Mouse (Mus musculus) Patski (cell line): ENCODE measurements around the gene Sparc. TPM values are rescaled to one million over a fixed set of nuclear protein-coding genes. Genes with fewer than 3 reads are reported as not detected.
A peak's percentile ranks its signal among the peaks of the same experiment; 100 is the strongest.

ENCODE experiments used
- ATAC-seq: fragments of 100-300 bp; one replicate; pipeline ENCODE4 v1.8.0; 2021
- CTCF ChIA-PET: fragments of 350-600 bp; sonication (Branson Sonifier 250); formaldehyde crosslinking; loops from one replicate; lab custom pipeline; 2022; ENCODE audit warnings: inconsistent platforms; lab: Charles Lee
- POLR2A ChIA-PET: fragments of 350-600 bp; sonication (Branson Sonifier 250); formaldehyde crosslinking; loops from one replicate; lab custom pipeline; 2022; ENCODE audit warnings: antibody characterized with exemption, inconsistent platforms; lab: Charles Lee
- DNase-seq: peaks from one replicate; pipeline ENCODE4 v3.0.0-alpha.2; 2011; ENCODE audit warnings: low read depth, low spot score
- H3K27me3 ChIP-seq: fragments of 371-371 bp; one replicate; pipeline ENCODE4 v1.5.1; 2021
- CTCF ChIP-seq: fragments of 100-300 bp; IDR thresholded peaks from one replicate; pipeline ENCODE4 v1.5.1; 2021
- in situ Hi-C: fragments of 300-500 bp; cut with MboI; formaldehyde crosslinking; loops from 3 replicates; pipeline ENCODE4 v1.11.1; 2018; ENCODE audit warnings: low pct_unique_long_range_greater_than_20kb, mixed read lengths
- polyA plus RNA-seq: library from polyadenylated mRNA; unstranded; gene quantifications from one replicate; pipeline ENCODE4 v1.2.3, GENCODE M21; 2021

The Sparc gene
- polyA plus RNA-seq: 789 TPM

DNA sequence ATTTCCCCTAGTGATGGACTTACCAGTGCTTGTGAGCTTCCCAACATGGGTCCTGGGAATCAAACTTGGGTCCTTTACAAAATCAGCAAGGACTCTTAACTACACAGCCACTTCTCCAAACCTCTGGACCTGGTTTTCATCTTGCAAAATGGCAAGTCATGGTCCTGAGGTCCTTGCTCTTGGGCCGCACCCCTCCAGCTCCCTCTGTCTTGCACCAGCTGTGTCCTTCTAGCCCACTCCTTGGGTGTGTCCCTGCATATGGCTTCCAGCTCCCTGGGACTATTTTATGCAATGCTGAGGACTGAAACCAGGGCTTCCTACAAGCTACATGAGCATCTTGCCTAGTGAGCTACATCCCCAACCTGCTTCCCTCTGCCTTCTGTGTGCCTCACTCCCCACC, at the start of gene Sparc:
Sparc (minus strand) TSS at position 206 of the 400 bp plus-strand sequence.
- in situ Hi-C loops: no loop called here
- ChIA-PET POLR2A (interaction anchor here (1.0 kb wide), 1 partner anchor 18 kb away, joined by 4 read pairs; no protein-coding TSS in a partner anchor), CTCF (interaction anchor here (8.0 kb wide), 1 partner anchor 22 kb away, joined by 45 read pairs; no protein-coding TSS in a partner anchor)
- TF ChIP-seq CTCF: no peak
- no peak for DNase-seq
- no peaks in the 10 kb centered on the region for H3K27me3 ChIP-seq
- no peak for ATAC-seq

- in situ Hi-C loops: no loop called here
- no peak for TF ChIP-seq CTCF
- H3K27me3 ChIP-seq: no peaks in the 10 kb centered on the region
- DNase-seq: no peak
- ChIA-PET CTCF (interaction anchor here (3.7 kb wide), 1 partner anchor 11 kb away, joined by 17 read pairs; the partner anchor contains the start of gene Atox1), POLR2A (interaction anchor here (0.7 kb wide), 1 partner anchor 159 kb away, joined by 7 read pairs; no protein-coding TSS in a partner anchor)
- ATAC-seq: no peak
These were observed 48.5 kb upstream of the Sparc start for GRCm38 (mm10) chr11:55471467-55471866.

DNA sequence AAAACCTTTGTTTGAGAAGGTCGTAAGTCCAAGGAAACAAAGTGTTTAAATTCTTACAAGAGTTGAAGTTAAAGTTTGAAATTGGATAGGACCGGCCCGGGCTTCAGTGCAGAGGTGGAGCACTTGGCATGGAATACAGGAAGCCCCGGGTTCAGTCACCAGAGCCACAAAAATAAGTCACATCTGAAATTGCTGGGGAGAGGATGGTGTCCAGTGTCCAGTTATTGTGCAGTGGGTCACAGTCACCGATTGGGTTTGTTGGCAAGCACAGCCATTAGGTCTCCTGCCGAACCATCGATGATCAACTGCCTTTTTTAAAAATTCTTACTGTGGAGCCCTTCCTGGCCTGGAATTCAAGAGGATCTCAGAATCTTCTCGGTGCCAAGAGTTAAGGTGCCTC, 47.8 kb upstream of the Sparc start:
- CTCF ChIA-PET: interaction anchor here (3.7 kb wide), 1 partner anchor 10 kb away, joined by 17 read pairs; the partner anchor contains the start of gene Atox1
- no peak for ATAC-seq
- TF ChIP-seq CTCF: no peak
- no peak for DNase-seq
- in situ Hi-C loops: no loop called here
- POLR2A ChIA-PET: interaction anchor here (1.0 to 1.3 kb wide), 2 partner anchors 11 to 55 kb away, joined by 3 read pairs; no protein-coding TSS in a partner anchor
- H3K27me3 ChIP-seq: no peaks in the 10 kb centered on the region

- TF ChIP-seq CTCF: no peak
- POLR2A ChIA-PET: interaction anchor here (0.8 to 1.6 kb wide), 6 partner anchors 10 to 55 kb away, joined by 3 to 10 read pairs (median 4); partner anchors contain the start of gene Atox1
- in situ Hi-C loops: no loop called here
- no peak for DNase-seq
- CTCF ChIA-PET: interaction anchor here (1.5 to 3.7 kb wide), 2 partner anchors 10 to 28 kb away, joined by 3 to 17 read pairs; partner anchors contain the start of gene Atox1
- no peaks in the 10 kb centered on the region for H3K27me3 ChIP-seq
- ATAC-seq: no peak
These were observed 47.1 kb upstream of the Sparc start for GRCm38 (mm10) chr11:55469923-55470691.

- peak; percentile 100 for DNase-seq
- TF ChIP-seq CTCF: no peak
- in situ Hi-C loops: no loop called here
- ChIA-PET POLR2A (interaction anchor here (0.6 to 1.6 kb wide), 7 partner anchors 9 to 32 kb away, joined by 3 to 10 read pairs (median 4); partner anchors contain the start of gene Atox1), CTCF (interaction anchor here (1.5 to 3.7 kb wide), 2 partner anchors 9 to 29 kb away, joined by 3 to 17 read pairs; partner anchors contain the start of gene Atox1)
- no peaks in the 10 kb centered on the region for H3K27me3 ChIP-seq
- ATAC-seq: peak; percentile 98
These were observed 46.3 kb upstream of the Sparc start, which contains the start of gene G3bp1 for GRCm38 (mm10) chr11:55469048-55469843. Gene G3bp1, plus strand, starts transcription at chr11:55469685.

GRCm38 (mm10) chr11:55468611-55469047, 45.6 kb upstream of the Sparc start:
- DNase-seq (no peak), ATAC-seq (no peak)
- in situ Hi-C loops: no loop called here

DNA sequence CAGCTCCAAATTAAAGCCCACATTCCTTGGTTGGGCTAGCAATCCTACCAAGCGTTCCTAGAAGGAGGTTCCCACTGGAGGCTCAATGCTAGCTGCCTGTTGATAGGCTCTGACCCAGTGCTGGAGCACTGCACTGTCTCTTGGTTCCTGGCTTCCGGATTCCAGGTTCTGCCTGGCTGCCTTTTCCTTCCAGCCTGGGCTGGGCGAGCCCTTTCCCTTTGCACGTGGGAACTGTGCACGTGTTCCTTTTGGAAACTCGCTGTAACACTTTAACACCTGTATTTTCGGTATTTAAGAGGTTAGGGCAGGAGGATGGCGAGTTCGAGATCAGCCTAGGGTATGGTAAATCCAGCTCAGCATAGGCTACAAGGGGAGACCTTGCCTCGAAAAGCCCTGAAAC, 45.0 kb upstream of the Sparc start:
- in situ Hi-C loops: no loop called here
- CTCF ChIA-PET: interaction anchor here (1.6 to 3.7 kb wide), 3 partner anchors 7 to 23 kb away, joined by 4 to 17 read pairs (median 5); partner anchors contain the start of gene Atox1
- no peak for TF ChIP-seq CTCF
- POLR2A ChIA-PET: interaction anchor here (1.3 kb wide), 2 partner anchors 11 to 22 kb away, joined by 3 to 6 read pairs; no protein-coding TSS in a partner anchor
- no peak for DNase-seq
- ATAC-seq: peak; percentile 51
- H3K27me3 ChIP-seq: no peaks in the 10 kb centered on the region

More at GRCm38 (mm10) chr11:55468611-55469047, 45.6 kb upstream of the Sparc start:
- ChIA-PET CTCF (interaction anchor here (1.5 to 3.7 kb wide), 4 partner anchors 8 to 30 kb away, joined by 3 to 17 read pairs (median 4); partner anchors contain the start of gene Atox1), POLR2A (interaction anchor here (0.6 to 1.6 kb wide), 6 partner anchors 8 to 33 kb away, joined by 3 to 10 read pairs (median 4); partner anchors contain the start of gene Atox1)
- no peaks in the 10 kb centered on the region for H3K27me3 ChIP-seq
- TF ChIP-seq CTCF: no peak

DNA sequence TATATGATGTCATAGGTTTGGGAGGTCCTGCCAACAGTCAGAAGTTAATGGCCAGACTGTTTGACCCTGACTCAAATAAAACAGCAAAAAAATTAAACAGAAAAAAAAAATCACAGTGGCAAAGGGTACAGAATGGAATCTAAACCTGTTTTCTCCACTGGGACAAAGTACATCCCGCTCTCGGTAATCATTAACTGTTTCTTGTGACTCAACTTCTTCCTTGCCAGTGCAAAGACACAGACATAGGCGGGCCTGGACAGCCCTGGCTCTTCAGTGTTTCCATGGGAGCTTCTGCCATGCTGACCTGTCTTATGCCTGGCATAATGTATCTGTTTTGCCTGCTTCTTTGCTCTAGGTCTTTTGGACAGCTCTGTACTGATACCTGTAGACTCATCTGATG, 42.2 kb upstream of the Sparc start:
- H3K27me3 ChIP-seq: no peaks in the 10 kb centered on the region
- DNase-seq (peak; percentile 44), ATAC-seq (no peak)
- ChIA-PET CTCF (no interaction called here), POLR2A (interaction anchor here (1.5 kb wide), 1 partner anchor 10 kb away, joined by 3 read pairs; no protein-coding TSS in a partner anchor)
- TF ChIP-seq CTCF: no peak
- in situ Hi-C loops: no loop called here

DNA sequence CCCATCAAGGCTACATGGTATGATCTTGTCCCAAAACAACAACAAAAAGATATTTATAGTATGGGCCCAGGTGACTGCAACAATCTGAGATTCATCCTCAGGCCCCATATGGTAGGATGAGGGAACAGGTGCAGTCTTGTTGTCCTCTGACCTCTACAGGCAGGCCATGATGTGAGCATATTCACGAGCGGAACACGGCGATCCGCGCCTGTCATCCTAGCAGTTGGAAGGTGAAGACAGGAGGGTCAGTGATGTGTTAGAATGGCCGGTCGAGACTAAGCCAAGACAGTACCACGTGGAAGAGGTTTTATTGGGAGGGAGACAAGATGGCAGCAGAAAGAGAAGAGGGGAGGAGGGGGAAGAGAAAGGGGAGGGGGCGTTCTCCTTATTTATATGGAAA, 41.7 kb upstream of the Sparc start:
- ChIA-PET POLR2A (interaction anchor here (1.5 kb wide), 1 partner anchor 9 kb away, joined by 3 read pairs; no protein-coding TSS in a partner anchor), CTCF (interaction anchor here (1.0 kb wide), 1 partner anchor 78 kb away, joined by 3 read pairs; no protein-coding TSS in a partner anchor)
- no peak for TF ChIP-seq CTCF
- DNase-seq (no peak), ATAC-seq (no peak)
- no peaks in the 10 kb centered on the region for H3K27me3 ChIP-seq
- in situ Hi-C loops: no loop called here
